Mouse (Mus musculus) CH12F3 (cell line): Measurements from ENCODE around the gene Slc27a2.
"Not testable (repeated sequence)": the region's sequence is repeated elsewhere in the genome, so short reads cannot be mapped to it uniquely, and the experiment has no call there.

Experiments
- in situ Hi-C: fragments of 300-500 bp; cut with MboI; formaldehyde crosslinking; loops from 2 replicates; pipeline ENCODE4 v1.14.3; 2020; ENCODE audit warnings: low sequenced_read_pairs

The Slc27a2 gene

GRCm38 (mm10) chr2:126552357-126553290, at the start of gene Slc27a2:
TSS of gene Slc27a2 (plus strand) at chr2:126552407.
- in situ Hi-C loops = no loop called here

- in situ Hi-C loops = no loop called here
Observed at GRCm38 (mm10) chr2:126505156-126505555, 47.1 kb upstream of the Slc27a2 start.

GRCm38 (mm10) chr2:126507477-126507876, 44.7 kb upstream of the Slc27a2 start:
- in situ Hi-C loops = no loop called here

- in situ Hi-C loops = no loop called here
Observed at GRCm38 (mm10) chr2:126508228-126508627, 44.0 kb upstream of the Slc27a2 start.

GRCm38 (mm10) chr2:126515069-126515826, 37.0 kb upstream of the Slc27a2 start:
- in situ Hi-C loops = no loop called here

- in situ Hi-C loops = no loop called here
Observed at GRCm38 (mm10) chr2:126519872-126520581, 32.2 kb upstream of the Slc27a2 start.

- in situ Hi-C loops = no loop called here
Observed at GRCm38 (mm10) chr2:126520828-126521227, 31.4 kb upstream of the Slc27a2 start.

GRCm38 (mm10) chr2:126521471-126521870, 30.7 kb upstream of the Slc27a2 start:
- in situ Hi-C loops = no loop called here

- in situ Hi-C loops = no loop called here
Observed at GRCm38 (mm10) chr2:126522056-126522455, 30.2 kb upstream of the Slc27a2 start.

GRCm38 (mm10) chr2:126523101-126523745, 29.0 kb upstream of the Slc27a2 start:
- in situ Hi-C loops = not testable (repeated sequence)

- in situ Hi-C loops = no loop called here
Observed at GRCm38 (mm10) chr2:126524271-126524670, 27.9 kb upstream of the Slc27a2 start.

- in situ Hi-C loops = no loop called here
Observed at GRCm38 (mm10) chr2:126527461-126527860, 24.7 kb upstream of the Slc27a2 start.

- in situ Hi-C loops = no loop called here
Observed at GRCm38 (mm10) chr2:126530581-126530980, 21.6 kb upstream of the Slc27a2 start.

GRCm38 (mm10) chr2:126537654-126538053, 14.6 kb upstream of the Slc27a2 start:
- in situ Hi-C loops = no loop called here

- in situ Hi-C loops = no loop called here
Observed at GRCm38 (mm10) chr2:126540390-126540925, 11.7 kb upstream of the Slc27a2 start.

GRCm38 (mm10) chr2:126542211-126542610, 10.0 kb upstream of the Slc27a2 start:
- in situ Hi-C loops = no loop called here

GRCm38 (mm10) chr2:126545297-126545696, 6.9 kb upstream of the Slc27a2 start:
- in situ Hi-C loops = no loop called here

GRCm38 (mm10) chr2:126546392-126546791, 5.8 kb upstream of the Slc27a2 start:
- in situ Hi-C loops = no loop called here

- in situ Hi-C loops = no loop called here
Observed at GRCm38 (mm10) chr2:126549681-126550080, 2.5 kb upstream of the Slc27a2 start.

GRCm38 (mm10) chr2:126551244-126551890, 840 bp upstream of the Slc27a2 start:
- in situ Hi-C loops = no loop called here
